Mouse (Mus musculus) forebrain, embryonic 14.5 days (tissue): ENCODE data around the gene En1. TPM values are rescaled to one million over a fixed set of nuclear protein-coding genes. Genes with fewer than 3 reads are reported as not detected.

ENCODE experiments used
- ATAC-seq: fragments of 200-750 bp; cut with Nextera tagmentation; 2 replicates; pipeline ENCODE4 v1.8.0; 2017; ENCODE audit warnings: mild to moderate bottlenecking, moderate library complexity
- DNase-seq: peaks from one replicate; pipeline ENCODE4 v3.0.0-alpha.2; 2015; ENCODE audit warnings: low spot score
- H3K27ac ChIP-seq: fragments of 300-500 bp; sonication (generic); 2 replicates; pipeline ENCODE4 v1.5.1; 2014; ENCODE audit warnings: low read depth, mild to moderate bottlenecking, control low read depth, low read length, moderate library complexity
- H3K27me3 ChIP-seq: fragments of 300-500 bp; sonication (generic); replicated peaks from 2 replicates; pipeline ENCODE4 v1.6.1; 2014; ENCODE audit warnings: low read length, control low read depth, mixed read lengths; ENCODE audit not compliant: control insufficient read depth, insufficient read depth
- H3K36me3 ChIP-seq: fragments of 300-500 bp; sonication (generic); 2 replicates; pipeline ENCODE4 v1.6.1; 2014; ENCODE audit warnings: low read length, control low read depth; ENCODE audit not compliant: control insufficient read depth, insufficient read depth
- H3K4me1 ChIP-seq: fragments of 300-500 bp; sonication (generic); 2 replicates; pipeline ENCODE4 v1.6.1; 2014; ENCODE audit warnings: antibody characterized with exemption, low read length, control low read depth; ENCODE audit not compliant: control insufficient read depth, insufficient read depth
- H3K4me2 ChIP-seq: fragments of 300-500 bp; sonication (generic); 2 replicates; pipeline ENCODE4 v1.6.1; 2014; ENCODE audit warnings: mild to moderate bottlenecking, control low read depth, low read length
- H3K4me3 ChIP-seq: fragments of 300-500 bp; sonication (generic); 2 replicates; pipeline ENCODE4 v1.5.1; 2014; ENCODE audit warnings: low read depth, low read length, control low read depth
- H3K9ac ChIP-seq: fragments of 300-500 bp; sonication (generic); 2 replicates; pipeline ENCODE4 v1.6.1; 2014; ENCODE audit warnings: mild to moderate bottlenecking, low read length, control low read depth, moderate library complexity
- H3K9me3 ChIP-seq: fragments of 300-500 bp; sonication (generic); replicated peaks from 2 replicates; pipeline ENCODE4 v1.6.1; 2016; ENCODE audit warnings: low read length, control low read depth, mixed read lengths; ENCODE audit not compliant: control insufficient read depth
- WGBS: fragments of 180-500 bp; shearing (Covaris S2); extraction: QIAGEN DNeasy Blood & Tissue Kit; methylation state at CpG from one replicate; pipeline ENCODE4 v1.1.7; 2014; 5-methylcytosine and 5-hydroxymethylcytosine counted together
- polyA plus RNA-seq: library from polyadenylated mRNA; unstranded; fragments of >200 nt; fragmentation: Nextera tagmentation; extraction: Ambion mirVana; gene quantifications from 2 replicates; pipeline ENCODE4 v1.2.1, GENCODE M21; 2014

Gene En1
- polyA plus RNA-seq, 1 experiment from 2014 or later, result not detected

DNA sequence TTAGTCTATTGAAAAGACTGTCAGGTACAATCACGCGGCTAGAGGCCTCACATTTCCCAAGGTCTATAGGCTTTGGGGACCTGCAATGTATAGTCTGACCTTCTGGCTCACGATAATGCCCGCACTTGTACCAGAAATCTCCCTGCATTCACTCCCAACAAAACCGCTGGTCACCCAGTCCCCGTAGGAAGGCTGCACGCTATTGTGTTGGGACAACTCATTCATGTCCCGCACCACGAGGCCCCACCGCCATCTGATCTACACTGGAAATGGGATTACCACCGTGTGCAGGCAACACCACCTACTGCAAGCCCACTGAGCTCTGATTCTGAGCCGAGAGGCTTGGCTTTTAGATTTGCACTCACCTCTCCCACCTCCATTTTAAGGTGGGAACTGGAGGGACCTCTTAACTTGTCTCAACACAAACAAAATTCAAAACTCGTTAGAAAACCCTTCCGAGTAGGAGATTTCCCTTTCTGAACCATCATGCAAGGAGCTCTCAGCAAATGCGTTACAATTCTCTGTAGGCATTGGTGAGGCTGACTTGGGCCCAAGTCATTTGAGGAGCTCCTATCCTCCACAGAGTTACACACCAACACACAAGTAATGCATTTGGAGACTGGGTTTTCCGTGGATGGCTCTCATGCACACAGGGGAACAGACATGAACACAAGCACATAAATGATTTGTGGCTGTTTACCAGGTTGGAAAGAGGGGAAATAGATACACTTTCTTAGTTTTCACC lies 3.9 kb upstream of the En1 start:
- Histone ChIP-seq H3K9me3 (no peaks in the 10 kb centered on the region), H3K4me1 (peaks cover 10% of the 10 kb centered on the region), H3K27me3 (peaks cover 92% of the 10 kb centered on the region), H3K36me3 (no peaks in the 10 kb centered on the region), H3K27ac (no peak overlapping the region), H3K4me2 (no peak overlapping the region), H3K4me3 (no peak overlapping the region), H3K9ac (no peak overlapping the region)
- WGBS, result 1% methylated on average over 16 of the region's 16 CpGs
- DNase-seq (no peak), ATAC-seq (no peak)

GRCm38 (mm10) chr1:120599321-120600148 lies 2.7 kb upstream of the En1 start:
- H3K4me3 ChIP-seq, result no peak overlapping the region
- H3K9me3 ChIP-seq, result no peaks in the 10 kb centered on the region
- WGBS, result 1% methylated on average over 25 of the region's 25 CpGs
- peaks cover 10% of the 10 kb centered on the region for H3K4me1 ChIP-seq
- ATAC-seq (no peak), DNase-seq (no peak)
- no peak overlapping the region for H3K9ac ChIP-seq
- H3K4me2 ChIP-seq, result no peak overlapping the region
- no peak overlapping the region for H3K27ac ChIP-seq
- H3K36me3 ChIP-seq, result no peaks in the 10 kb centered on the region
- peaks cover 85% of the 10 kb centered on the region for H3K27me3 ChIP-seq

GRCm38 (mm10) chr1:120600149-120600445 lies 2.1 kb upstream of the En1 start:
- no peak overlapping the region for H3K9ac ChIP-seq
- under 1% methylated on average over 25 of the region's 25 CpGs for WGBS
- no peak overlapping the region for H3K4me3 ChIP-seq
- no peaks in the 10 kb centered on the region for H3K36me3 ChIP-seq
- no peak overlapping the region for H3K27ac ChIP-seq
- ATAC-seq, result no peak
- H3K27me3 ChIP-seq, result peaks cover 82% of the 10 kb centered on the region
- H3K4me2 ChIP-seq, result no peak overlapping the region
- H3K9me3 ChIP-seq, result no peaks in the 10 kb centered on the region
- no peak for DNase-seq
- peaks cover 10% of the 10 kb centered on the region for H3K4me1 ChIP-seq

DNA sequence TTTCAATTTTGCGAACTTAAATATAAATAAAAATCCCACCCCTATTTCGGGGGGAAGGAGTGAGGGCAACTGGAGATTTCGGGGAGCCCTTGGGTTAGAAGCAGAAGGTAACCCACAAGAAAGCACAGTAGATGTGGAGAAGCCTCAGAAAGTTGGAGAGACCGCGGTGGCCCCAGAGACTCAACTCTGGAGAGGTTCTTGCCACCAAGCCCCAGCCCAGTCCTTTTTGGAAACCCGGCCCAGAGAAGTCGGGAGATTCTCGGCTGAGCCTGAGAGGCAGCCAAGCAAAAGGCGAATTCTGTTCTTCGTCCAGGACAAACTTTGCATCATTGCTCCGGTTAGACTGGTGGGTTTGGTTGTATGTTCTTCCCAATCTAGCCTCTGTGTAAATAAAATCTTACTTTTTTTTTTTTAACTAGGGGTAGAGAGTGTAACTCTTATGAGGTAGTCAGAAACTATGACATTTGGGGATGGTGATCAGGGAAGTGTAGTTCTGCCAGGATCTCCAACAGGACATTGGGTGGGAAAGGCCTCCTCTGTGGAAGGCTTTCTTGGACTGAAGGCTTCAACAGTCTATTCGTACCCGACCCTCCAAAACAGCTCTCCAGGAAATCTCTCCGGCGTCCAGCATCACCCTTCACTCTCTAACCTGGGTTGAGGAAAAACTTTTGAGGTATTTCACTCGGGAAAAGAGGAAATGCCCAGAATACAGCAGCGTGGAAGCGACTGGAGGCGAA lies 1.5 kb upstream of the En1 start:
- Histone ChIP-seq H3K4me2 (no peak overlapping the region), H3K9ac (no peak overlapping the region), H3K27ac (no peak overlapping the region)

DNA sequence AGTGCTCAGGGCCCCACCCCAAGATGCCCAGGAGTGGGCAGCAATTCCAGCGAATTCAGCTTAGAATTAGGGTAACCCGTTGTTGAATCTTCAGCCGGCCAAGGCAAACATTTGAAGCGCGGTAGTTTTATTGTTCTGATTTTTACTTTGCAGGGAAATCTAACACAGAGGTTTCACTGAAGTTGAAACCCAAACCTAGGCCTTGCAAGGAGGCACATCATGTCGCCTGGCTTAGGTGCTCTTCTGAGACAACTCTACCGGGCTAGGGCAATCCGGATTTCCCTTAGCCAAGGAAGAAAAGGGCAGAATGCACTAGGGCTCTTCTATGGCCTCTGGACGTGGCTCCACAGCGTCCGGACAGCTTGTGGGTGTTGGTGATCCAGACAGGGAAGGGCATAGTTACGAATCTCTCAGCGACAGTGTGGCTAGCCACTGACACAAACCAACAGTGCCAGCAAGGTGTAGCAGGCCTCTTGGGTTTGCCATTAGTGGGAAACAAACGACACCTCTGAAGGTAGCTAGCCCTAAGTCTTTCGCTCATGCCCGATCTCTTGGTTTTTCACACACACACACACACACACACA lies 873 bp upstream of the En1 start:
- Histone ChIP-seq H3K9ac (no peak overlapping the region), H3K4me2 (no peak overlapping the region), H3K4me1 (peaks cover 10% of the 10 kb centered on the region), H3K27me3 (peaks cover 82% of the 10 kb centered on the region), H3K36me3 (no peaks in the 10 kb centered on the region), H3K4me3 (no peak overlapping the region), H3K27ac (no peak overlapping the region), H3K9me3 (no peaks in the 10 kb centered on the region)
- ATAC-seq, result no peak
- WGBS, result 2% methylated on average over 16 of the region's 16 CpGs
- DNase-seq, result no peak

More for the DNA sequence above, 1.5 kb upstream of the En1 start:
- Histone ChIP-seq H3K4me1 (peaks cover 10% of the 10 kb centered on the region), H3K27me3 (peaks cover 82% of the 10 kb centered on the region), H3K36me3 (no peaks in the 10 kb centered on the region), H3K9me3 (no peaks in the 10 kb centered on the region), H3K4me3 (no peak overlapping the region)
- WGBS, result under 1% methylated on average over 19 of the region's 19 CpGs
- ATAC-seq, result no peak
- DNase-seq, result no peak

DNA sequence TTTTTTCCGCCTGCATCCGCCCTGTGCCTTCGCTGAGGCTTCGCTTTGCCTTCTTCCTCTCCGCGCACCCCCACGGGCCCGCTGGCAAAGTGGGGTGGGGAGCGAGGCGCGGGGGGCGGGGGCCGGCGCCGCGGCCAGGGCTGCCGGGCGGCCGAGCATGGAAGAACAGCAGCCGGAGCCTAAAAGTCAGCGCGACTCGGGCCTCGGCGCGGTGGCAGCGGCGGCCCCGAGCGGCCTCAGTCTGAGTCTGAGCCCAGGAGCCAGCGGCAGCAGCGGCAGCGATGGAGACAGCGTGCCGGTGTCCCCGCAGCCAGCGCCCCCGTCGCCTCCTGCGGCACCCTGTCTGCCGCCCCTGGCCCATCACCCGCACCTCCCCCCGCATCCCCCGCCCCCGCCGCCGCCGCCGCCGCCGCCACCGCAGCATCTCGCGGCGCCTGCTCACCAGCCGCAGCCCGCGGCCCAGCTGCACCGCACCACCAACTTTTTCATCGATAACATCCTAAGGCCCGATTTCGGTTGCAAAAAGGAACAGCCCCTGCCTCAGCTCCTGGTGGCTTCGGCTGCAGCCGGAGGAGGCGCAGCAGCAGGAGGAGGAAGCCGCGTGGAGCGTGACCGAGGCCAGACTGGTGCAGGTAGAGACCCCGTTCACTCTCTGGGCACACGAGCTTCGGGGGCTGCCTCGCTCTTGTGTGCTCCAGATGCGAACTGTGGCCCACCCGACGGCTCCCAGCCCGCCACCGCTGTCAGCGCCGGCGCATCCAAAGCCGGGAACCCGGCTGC lies 848 bp downstream of the En1 start:
- peak overlapping the region; percentile 33 for H3K4me3 ChIP-seq
- H3K9ac ChIP-seq, result peak overlapping the region; percentile 50
- H3K4me1 ChIP-seq, result peaks cover 10% of the 10 kb centered on the region
- no peaks in the 10 kb centered on the region for H3K9me3 ChIP-seq
- peaks cover 74% of the 10 kb centered on the region for H3K27me3 ChIP-seq
- ATAC-seq (peak; percentile 22), DNase-seq (no peak)
- no peak overlapping the region for H3K27ac ChIP-seq
- peak overlapping the region; percentile 67 for H3K4me2 ChIP-seq
- no peaks in the 10 kb centered on the region for H3K36me3 ChIP-seq
- under 1% methylated on average over 79 of the region's 83 CpGs for WGBS

DNA sequence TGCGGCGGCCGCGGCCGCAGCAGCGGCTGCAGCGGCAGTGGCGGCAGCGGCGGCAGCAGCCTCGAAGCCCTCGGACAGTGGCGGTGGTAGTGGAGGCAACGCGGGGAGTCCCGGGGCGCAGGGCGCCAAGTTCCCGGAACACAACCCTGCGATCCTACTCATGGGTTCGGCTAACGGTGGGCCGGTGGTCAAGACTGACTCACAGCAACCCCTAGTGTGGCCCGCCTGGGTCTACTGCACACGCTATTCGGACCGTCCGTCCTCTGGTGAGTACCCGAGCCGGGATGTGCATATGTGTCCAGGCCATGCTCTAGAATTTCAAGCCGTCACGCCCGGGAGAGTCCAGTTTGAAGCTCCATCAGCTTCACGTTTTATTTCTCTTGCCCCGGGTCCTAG lies 1.4 kb downstream of the En1 start:
- no peak overlapping the region for H3K9ac ChIP-seq
- ATAC-seq, result peak; percentile 24; the same call in 1 of the 2 replicates
- H3K4me3 ChIP-seq, result peak overlapping the region; percentile 33
- WGBS, result under 1% methylated on average over 34 of the region's 35 CpGs
- H3K4me1 ChIP-seq, result peaks cover 10% of the 10 kb centered on the region
- H3K36me3 ChIP-seq, result no peaks in the 10 kb centered on the region
- H3K27ac ChIP-seq, result no peak overlapping the region
- no peak for DNase-seq
- peak overlapping the region; percentile 67 for H3K4me2 ChIP-seq
- H3K9me3 ChIP-seq, result no peaks in the 10 kb centered on the region
- H3K27me3 ChIP-seq, result peaks cover 74% of the 10 kb centered on the region

GRCm38 (mm10) chr1:120604431-120605142 lies 2.4 kb downstream of the En1 start:
- Histone ChIP-seq H3K4me3 (no peak overlapping the region), H3K27me3 (peaks cover 74% of the 10 kb centered on the region), H3K36me3 (no peaks in the 10 kb centered on the region), H3K27ac (no peak overlapping the region), H3K9ac (no peak overlapping the region), H3K4me1 (peaks cover 10% of the 10 kb centered on the region), H3K9me3 (no peaks in the 10 kb centered on the region), H3K4me2 (no peak overlapping the region)
- ATAC-seq (no peak), DNase-seq (no peak)
- WGBS, result under 1% methylated on average over 30 of the region's 30 CpGs
